12 mouse cellular contexts compared by ENCODE assay signal in genomic region chr4:45461661-45462060, GRCm38 (mm10). TPM values are rescaled to one million over a fixed set of nuclear protein-coding genes. Genes with fewer than 3 reads are reported as not detected.
A peak's percentile ranks its signal among the peaks of the same experiment; 100 is the strongest.
DNase-seq lines count a peak whose midpoint lies in the region; ATAC-seq and TF ChIP-seq lines count a peak whose summit lies in the region.
"Had no signal": no experiment of that assay in that cellular context is flagged by ENCODE, and none has a peak within 500 bp of the region (broad histone marks: within the 10 kb centered on the region; RNA-seq: fewer than 3 reads in every experiment).

No protein-coding gene starts in this region.

- TF ChIP-seq EP300 in liver, postnatal 0 days (IDR thresholded peaks at IDR 0.05; ENCODE audit: low read depth): peak; percentile 52; the same call in 1 of the 2 replicates

- H3K4me3 ChIP-seq in liver, adult 2 months (ENCODE audit: insufficient read depth, low read depth, low read length): no peak overlapping the region
- H3K4me3 ChIP-seq in heart, embryonic 15.5 days: no peak overlapping the region
- H3K4me3 ChIP-seq in liver, postnatal 0 days (ENCODE audit: low read depth, low read length): no peak overlapping the region
- no peak overlapping the region for H3K4me3 ChIP-seq in intestine, embryonic 16.5 days (ENCODE audit: low read length)
- H3K4me3 ChIP-seq: liver, embryonic 15.5 days had no signal

- H3K79me2 ChIP-seq in liver, adult 2 months (ENCODE audit: control insufficient read depth, insufficient read depth, low read length): peaks cover 53% of the 10 kb centered on the region; the same call in 1 of the 2 replicates

- TF ChIP-seq CTCF in liver, adult 2 months (IDR thresholded peaks at IDR 0.05; ENCODE audit: low read depth, low read length): no peak
- no peak for TF ChIP-seq CTCF in liver, postnatal 0 days (IDR thresholded peaks at IDR 0.05; ENCODE audit: low read depth)

- H3K36me3 ChIP-seq in liver, adult 2 months (ENCODE audit: control insufficient read depth, insufficient read depth, low read length): peaks cover 6% of the 10 kb centered on the region; the same call in 1 of the 2 replicates
- H3K36me3 ChIP-seq in heart, embryonic 15.5 days: peaks cover 3% of the 10 kb centered on the region; the same call in 1 of the 2 replicates
- 0 out of 2 replicates have a peak, but pooled peaks cover 2% of the 10 kb centered on the region for H3K36me3 ChIP-seq in liver, postnatal 0 days (replicated peaks; ENCODE audit: insufficient read depth, low read length)
- H3K36me3 ChIP-seq in intestine, embryonic 16.5 days (ENCODE audit: control insufficient read depth, insufficient read depth, low read length): no peaks in the 10 kb centered on the region
- H3K36me3 ChIP-seq: G1E had no signal

- no peak overlapping the region for H3K4me2 ChIP-seq in heart, embryonic 15.5 days
- no peak overlapping the region for H3K4me2 ChIP-seq in liver, postnatal 0 days (ENCODE audit: low read depth, low read length)
- no peak overlapping the region for H3K4me2 ChIP-seq in intestine, embryonic 16.5 days (ENCODE audit: low read depth, low read length)
- H3K4me2 ChIP-seq: liver, embryonic 15.5 days had no signal

- peak overlapping the region; percentile 84 for H3K27ac ChIP-seq in liver, adult 2 months (replicated peaks; ENCODE audit: insufficient read depth, low read depth, low read length)
- peak overlapping the region; percentile 17 for H3K27ac ChIP-seq in heart, embryonic 15.5 days
- H3K27ac ChIP-seq in liver, postnatal 0 days (ENCODE audit: low read depth): peak overlapping the region; percentile 55
- H3K27ac ChIP-seq in intestine, embryonic 16.5 days (ENCODE audit: low read length): no peak overlapping the region

- no peaks in the 10 kb centered on the region for H3K9me3 ChIP-seq in heart, embryonic 15.5 days (replicated peaks)
- no peaks in the 10 kb centered on the region for H3K9me3 ChIP-seq in liver, postnatal 0 days (ENCODE audit: low read length)
- no peaks in the 10 kb centered on the region for H3K9me3 ChIP-seq in intestine, embryonic 16.5 days (ENCODE audit: control insufficient read depth, low read length)
- H3K9me3 ChIP-seq: G1E; liver, embryonic 15.5 days had no signal

- no peak for ATAC-seq in heart, embryonic 15.5 days (replicated peaks; ENCODE audit: insufficient number of reproducible peaks, insufficient read depth, low FRiP score, low read depth)
- peak; percentile 53; the same call in 1 of the 2 replicates for ATAC-seq in liver, postnatal 0 days
- no peak for ATAC-seq in intestine, embryonic 16.5 days
- ATAC-seq: midbrain, embryonic 16.5 days had no signal

- H3K27me3 ChIP-seq in liver, adult 2 months (ENCODE audit: control insufficient read depth, insufficient read depth, low read length): no peaks in the 10 kb centered on the region
- H3K27me3 ChIP-seq in heart, embryonic 15.5 days: no peaks in the 10 kb centered on the region
- H3K27me3 ChIP-seq in liver, postnatal 0 days (ENCODE audit: insufficient read depth, low read length): no peaks in the 10 kb centered on the region
- no peaks in the 10 kb centered on the region for H3K27me3 ChIP-seq in intestine, embryonic 16.5 days (replicated peaks; ENCODE audit: control insufficient read depth, insufficient read depth, low read length)
- H3K27me3 ChIP-seq: liver, embryonic 15.5 days had no signal

- 12% methylated on average over 7 of the region's 7 CpGs for WGBS in liver, adult 2 months
- WGBS in heart, embryonic 15.5 days: 30% methylated on average over 7 of the region's 7 CpGs
- WGBS in liver, postnatal 0 days (ENCODE audit: insufficient replicate concordance): 33% methylated on average over 7 of the region's 7 CpGs
- 47% methylated on average over 7 of the region's 7 CpGs for WGBS in intestine, embryonic 16.5 days

- TF ChIP-seq POLR2A in liver, adult 2 months (IDR thresholded peaks at IDR 0.05; ENCODE audit: extremely low read depth, insufficient read depth, low read length): no peak

- peaks cover 37% of the 10 kb centered on the region for H3K4me1 ChIP-seq in liver, adult 2 months (ENCODE audit: control insufficient read depth, insufficient read depth, low read length)
- H3K4me1 ChIP-seq in heart, embryonic 15.5 days (replicated peaks): peaks cover 69% of the 10 kb centered on the region
- H3K4me1 ChIP-seq in liver, postnatal 0 days (ENCODE audit: insufficient read depth): peaks cover 23% of the 10 kb centered on the region
- peaks cover 22% of the 10 kb centered on the region for H3K4me1 ChIP-seq in intestine, embryonic 16.5 days (ENCODE audit: control insufficient read depth, insufficient read depth, low read length)

- peak; percentile 91 for DNase-seq in liver, adult 2 months (ENCODE audit: extremely low read depth, low read depth, low spot score)
- no peak for DNase-seq in liver
- DNase-seq in embryo, embryonic 10.5 days (ENCODE audit: low spot score): peak; percentile 44
- DNase-seq in liver, postnatal 0 days: peak; percentile 60
- DNase-seq in left cerebral cortex, adult 8-10 months (ENCODE audit: low spot score in 2 of 2): no peak
- no peak for DNase-seq in cerebellum, adult 9-11 months
- DNase-seq: cerebellum, postnatal 36 days had no signal

- peak overlapping the region; percentile 47 for H3K9ac ChIP-seq in liver, adult 2 months (ENCODE audit: low read depth, low read length)
- H3K9ac ChIP-seq in heart, embryonic 15.5 days: 0 out of 2 replicates have a peak overlapping the region, but pooled peaks have one; percentile 19
- 0 out of 2 replicates have a peak overlapping the region, but pooled peaks have one; percentile 7 for H3K9ac ChIP-seq in liver, postnatal 0 days (replicated peaks)
- H3K9ac ChIP-seq in intestine, embryonic 16.5 days (ENCODE audit: low read depth, low read length): no peak overlapping the region
- H3K9ac ChIP-seq: liver, embryonic 15.5 days had no signal

RNA-seq across cellular contexts. Expression of gene Slc25a51, which starts 53.1 kb away (rescaled TPM):
- 47.5 and 70.3 TPM in 2 replicates for total RNA-seq in liver, adult 2 months (2014; rRNA removed)
- polyA plus RNA-seq in liver, adult 2 months (2012; rRNA removed): 52.9 and 56.4 TPM in 2 replicates
- polyA plus RNA-seq in heart, embryonic 15.5 days (2015; fragmentation: Nextera tagmentation; extraction: Ambion mirVana): 71.7 and 74.2 TPM in 2 replicates
- 40.0 and 41.0 TPM in 2 replicates for polyA plus RNA-seq in liver, postnatal 0 days (2015; fragmentation: Nextera tagmentation; extraction: Ambion mirVana)
- 100 to 1,000 TPM; 108 to 114 (median 111) TPM for total RNA-seq in left cerebral cortex, adult 8-10 months (2022)
- 50.3 and 55.5 TPM in 2 replicates for polyA plus RNA-seq in intestine, embryonic 16.5 days (2015; fragmentation: Nextera tagmentation; extraction: Ambion mirVana)

Comparison
In these comparisons a context has a peak if more than half of its experiments do, and no peak if none do; other contexts are left out.
1. DNase-seq: peak in liver, adult 2 months (single experiment), embryo, embryonic 10.5 days (single experiment) and liver, postnatal 0 days (single experiment); none in liver (single experiment), left cerebral cortex, adult 8-10 months (0 of 2) and cerebellum, adult 9-11 months (single experiment).